Mouse (Mus musculus): ENCODE measurements around the gene Klf13.

DNA sequence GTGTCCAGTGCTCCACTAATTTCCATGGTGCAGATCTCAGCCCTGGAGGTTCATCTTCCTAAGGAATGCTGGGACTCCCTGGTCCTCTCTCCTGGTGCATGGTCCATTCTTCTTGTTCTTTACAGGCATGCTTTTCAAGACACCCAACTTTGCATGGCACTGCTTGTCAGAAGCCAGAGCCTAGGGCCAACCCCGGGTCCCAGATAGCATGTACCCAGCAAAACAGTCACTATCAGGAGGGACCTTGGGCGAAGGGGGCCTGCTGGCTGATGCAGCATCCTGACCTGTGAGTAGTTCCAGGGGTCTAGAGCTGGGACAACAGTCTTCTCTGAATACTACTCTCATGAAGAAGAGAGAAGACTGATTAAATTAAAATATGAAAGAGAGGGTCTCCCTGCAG, 49.7 kb upstream of the Klf13 start:
- no peak for TF ChIP-seq CTCF (IDR thresholded peaks at IDR 0.05)
- TF ChIP-seq EP300 (IDR thresholded peaks at IDR 0.05), result no peak
